ENCODE assay signal across 14 mouse cellular contexts in the genomic region with DNA sequence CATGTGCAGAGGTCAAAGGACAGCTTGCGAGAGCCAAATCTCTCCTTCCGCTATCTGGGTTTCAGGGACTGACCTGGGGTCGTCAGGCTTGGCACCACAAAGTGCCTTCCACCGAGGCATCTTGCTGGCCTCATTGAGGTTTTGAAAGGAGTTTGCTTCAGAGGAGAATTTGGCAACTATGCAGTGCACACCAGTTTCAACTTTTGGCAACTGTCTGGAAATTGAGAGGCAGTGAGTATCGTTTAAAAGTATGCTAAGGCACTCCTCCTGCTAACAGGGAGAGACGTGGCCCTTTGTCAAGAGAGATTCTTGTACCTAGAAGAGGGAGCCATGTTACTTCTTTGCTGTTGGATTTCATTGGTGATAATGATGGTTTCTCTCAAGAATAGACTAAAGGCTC.
"Had no signal": no experiment of that assay in that cellular context is flagged by ENCODE, and none has a peak within 500 bp of the region (broad histone marks: within the 10 kb centered on the region; RNA-seq: fewer than 3 reads in every experiment).

No protein-coding gene starts in this region.

- DNase-seq: kidney, adult 2 months; kidney, postnatal 14 days; midbrain, embryonic 14.5 days; right cerebral cortex, adult 18-20 months; right cerebral cortex, postnatal 25 days; thymus, adult 18-20 months; thymus, postnatal 14 days had no signal

- H3K4me3 ChIP-seq: kidney, embryonic 15.5 days; limb, embryonic 15.5 days; liver, embryonic 15.5 days; lung, embryonic 15.5 days; midbrain, embryonic 10.5 days; myocyte; neural tube, embryonic 15.5 days had no signal

- H3K9ac ChIP-seq: kidney, embryonic 15.5 days; limb, embryonic 15.5 days; liver, embryonic 15.5 days; lung, embryonic 15.5 days; neural tube, embryonic 15.5 days had no signal

- H3K27ac ChIP-seq: kidney, embryonic 15.5 days; limb, embryonic 15.5 days; liver, embryonic 15.5 days; lung, embryonic 15.5 days; midbrain, embryonic 10.5 days; neural tube, embryonic 15.5 days had no signal

- H3K36me3 ChIP-seq: limb, embryonic 15.5 days; lung, embryonic 15.5 days; neural tube, embryonic 15.5 days had no signal

- H3K27me3 ChIP-seq: kidney, embryonic 15.5 days; limb, embryonic 15.5 days; liver, embryonic 15.5 days; lung, embryonic 15.5 days; neural tube, embryonic 15.5 days had no signal

- H3K4me1 ChIP-seq: midbrain, embryonic 10.5 days; neural tube, embryonic 15.5 days had no signal
